13 mouse cellular contexts compared by ENCODE assay signal in the genomic region with DNA sequence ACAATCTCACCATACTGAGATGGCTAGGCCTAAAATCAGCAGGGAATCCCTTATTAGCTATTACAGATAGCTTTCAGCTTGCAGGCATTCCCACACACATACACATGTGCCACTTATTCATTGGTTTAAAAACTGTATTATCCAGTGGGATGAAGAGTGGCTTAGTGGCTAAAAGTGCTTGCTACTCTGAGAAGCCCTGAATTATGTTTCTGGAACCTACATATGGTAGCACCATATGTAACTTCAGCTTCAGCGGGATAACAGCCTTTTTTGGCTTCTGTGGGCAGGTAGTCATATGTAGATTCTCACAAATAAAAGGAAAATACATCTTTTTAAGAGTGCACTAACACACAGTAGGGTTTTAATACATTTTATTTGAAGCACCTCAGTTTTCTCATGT.
"Had no signal": no experiment of that assay in that cellular context is flagged by ENCODE, and none has a peak within 500 bp of the region (broad histone marks: within the 10 kb centered on the region; RNA-seq: fewer than 3 reads in every experiment).

No protein-coding gene starts in this region.

- DNase-seq: kidney, adult 2 months; kidney, postnatal 25 days; layer of hippocampus, postnatal 36 days; liver, embryonic 13.5 days; lung, adult 2 months; lung, postnatal 14 days; lung, postnatal 4 days; midbrain, embryonic 14.5 days; right cerebral cortex, postnatal 14 days; thymus, postnatal 25 days had no signal

- H3K9ac ChIP-seq: liver, embryonic 13.5 days had no signal

- H3K36me3 ChIP-seq: liver, embryonic 13.5 days had no signal

- H3K4me1 ChIP-seq: liver, embryonic 13.5 days had no signal

- H3K27me3 ChIP-seq: liver, embryonic 13.5 days had no signal

- H3K4me3 ChIP-seq: left cerebral cortex, adult 2 months; liver, embryonic 13.5 days had no signal

- H3K27ac ChIP-seq: kidney, postnatal 0 days; left cerebral cortex, adult 2 months; liver, embryonic 13.5 days; stomach, postnatal 0 days had no signal
